Mouse (Mus musculus) macrophage (primary cell): ENCODE results near the gene Abhd17a. TPM values are rescaled to one million over a fixed set of nuclear protein-coding genes. Genes with fewer than 3 reads are reported as not detected.

Experiments
- H3K27ac ChIP-seq: fragments of 350-480 bp; formaldehyde crosslinking; 2 replicates; pipeline ENCODE4 v1.9.0; 2021
- H3K36me3 ChIP-seq: fragments of 350-480 bp; formaldehyde crosslinking; 2 replicates; pipeline ENCODE4 v1.9.0; 2021; ENCODE audit errors: inconsistent target
- H3K4me3 ChIP-seq: fragments of 350-480 bp; formaldehyde crosslinking; 2 replicates; pipeline ENCODE4 v1.9.0; 2021; ENCODE audit errors: inconsistent target
- H3K79me2 ChIP-seq: fragments of 350-480 bp; formaldehyde crosslinking; 2 replicates; pipeline ENCODE4 v1.9.0; 2021; ENCODE audit errors: inconsistent target
- WGBS: methylation state at CpG from one replicate; pipeline ENCODE4 v1.1.7; 2026; ENCODE audit warnings: inconsistent platforms; ENCODE audit not compliant: missing documents; 5-methylcytosine and 5-hydroxymethylcytosine counted together
- polyA plus RNA-seq: library from polyadenylated mRNA; stranded (reverse); fragments of 250-400 nt; gene quantifications from 3 replicates; pipeline ENCODE4 v1.2.4, GENCODE M21; 2018; ENCODE audit warnings: inconsistent platforms

The Abhd17a gene
- polyA plus RNA-seq, 1 experiment from 2014 or later = 11.7 TPM

DNA sequence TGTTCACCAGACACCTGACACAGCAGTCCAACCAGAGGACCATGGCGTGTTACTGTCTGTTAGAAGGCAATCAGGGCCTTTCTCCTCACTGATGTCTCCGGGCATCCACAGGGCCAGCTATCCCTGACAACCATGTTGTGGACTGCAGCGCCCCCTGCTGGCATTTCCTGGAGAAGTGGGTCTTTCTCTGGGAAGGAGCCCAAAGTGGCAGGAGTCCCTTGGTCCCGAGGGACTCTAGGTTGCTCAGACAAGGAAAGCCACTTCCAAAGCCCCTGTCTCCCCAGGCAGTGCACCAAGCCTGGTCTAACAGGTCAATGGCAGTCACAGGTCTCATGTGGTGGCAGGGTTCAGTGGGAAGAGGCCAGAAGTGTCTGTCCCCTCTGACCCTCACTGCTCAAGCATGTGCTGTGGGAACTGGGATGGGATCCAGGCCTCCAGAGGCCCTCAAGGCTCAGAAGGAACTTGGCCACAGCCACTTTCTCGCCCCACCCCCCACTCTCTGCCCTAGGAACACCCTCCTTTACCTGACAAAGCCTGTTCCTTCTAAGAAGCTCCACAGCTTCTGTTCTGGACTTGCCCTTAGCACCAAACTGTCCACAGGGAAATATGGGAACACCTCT, 32.7 kb downstream of the Abhd17a start:
- Histone ChIP-seq H3K27ac (no peak overlapping the region), H3K4me3 (no peak overlapping the region), H3K79me2 (peaks cover 88% of the 10 kb centered on the region), H3K36me3 (no peaks in the 10 kb centered on the region)
- 59% methylated on average over 5 of the region's 5 CpGs for WGBS

GRCm38 (mm10) chr10:80553997-80554396, 36.1 kb downstream of the Abhd17a start:
- Histone ChIP-seq H3K4me3 (no peak overlapping the region), H3K79me2 (peaks cover 86% of the 10 kb centered on the region), H3K36me3 (peaks cover 11% of the 10 kb centered on the region; the same call in 1 of the 2 replicates), H3K27ac (no peak overlapping the region)
- WGBS = 90% methylated on average over 5 of the region's 6 CpGs

GRCm38 (mm10) chr10:80553575-80553974, 36.6 kb downstream of the Abhd17a start:
- Histone ChIP-seq H3K36me3 (peaks cover 11% of the 10 kb centered on the region; the same call in 1 of the 2 replicates), H3K4me3 (no peak overlapping the region), H3K79me2 (peaks cover 82% of the 10 kb centered on the region), H3K27ac (no peak overlapping the region)
- WGBS = 80% methylated on average over 8 of the region's 8 CpGs

- H3K4me3 ChIP-seq = no peak overlapping the region
- H3K79me2 ChIP-seq = peaks cover 70% of the 10 kb centered on the region
- WGBS = 89% methylated on average over 9 of the region's 9 CpGs
- H3K27ac ChIP-seq = no peak overlapping the region
- H3K36me3 ChIP-seq = peaks cover 13% of the 10 kb centered on the region
Measured at GRCm38 (mm10) chr10:80552364-80552763, 37.8 kb downstream of the Abhd17a start.

DNA sequence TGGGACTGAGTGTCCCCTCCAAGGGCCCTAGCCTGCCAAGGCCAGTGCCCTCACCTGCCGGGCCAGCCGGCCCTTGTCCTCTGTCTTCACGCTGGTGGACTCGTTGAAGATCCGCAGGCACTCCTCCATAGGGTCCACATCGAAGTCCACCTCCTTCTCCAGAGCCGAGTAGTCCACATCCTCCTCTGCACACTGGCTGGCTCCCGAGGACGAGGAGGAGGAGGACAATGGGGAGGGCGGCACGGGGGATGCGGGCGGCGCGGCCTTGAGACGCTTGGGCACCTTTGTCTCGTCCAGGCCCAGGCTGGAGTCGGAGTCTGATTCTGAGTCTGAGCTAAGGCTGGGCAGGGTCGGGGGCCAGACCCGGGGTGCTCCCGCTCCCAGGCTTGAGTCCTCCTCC, 40.9 kb downstream of the Abhd17a start:
- H3K36me3 ChIP-seq = peaks cover 39% of the 10 kb centered on the region
- H3K79me2 ChIP-seq = peaks cover 39% of the 10 kb centered on the region
- H3K27ac ChIP-seq = no peak overlapping the region
- WGBS = 94% methylated on average over 21 of the region's 21 CpGs
- no peak overlapping the region for H3K4me3 ChIP-seq

- Histone ChIP-seq H3K79me2 (peaks cover 31% of the 10 kb centered on the region), H3K4me3 (no peak overlapping the region), H3K27ac (no peak overlapping the region), H3K36me3 (peaks cover 46% of the 10 kb centered on the region)
- 82% methylated on average over 10 of the region's 10 CpGs for WGBS
Measured at GRCm38 (mm10) chr10:80548428-80549006, 41.6 kb downstream of the Abhd17a start.

DNA sequence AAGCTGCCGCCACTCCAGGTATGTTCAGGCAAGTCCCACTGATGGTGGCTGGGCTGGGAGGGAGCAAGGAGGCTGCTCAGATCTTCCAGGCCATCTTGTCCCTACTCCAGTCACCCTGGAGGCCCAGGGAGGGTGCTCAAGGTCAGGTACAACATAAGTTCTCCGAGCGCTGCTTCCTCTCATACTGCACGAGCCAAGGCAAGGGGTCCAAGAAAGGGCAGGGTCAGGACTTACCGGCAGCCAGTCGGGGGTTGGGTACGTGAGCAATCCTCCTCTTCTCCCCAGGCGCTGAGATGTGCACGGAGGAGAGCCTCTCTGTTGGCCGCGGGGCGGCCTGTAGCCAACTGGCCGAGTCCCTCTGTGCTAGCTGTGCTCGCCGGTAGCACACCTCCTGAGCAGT, 42.6 kb downstream of the Abhd17a start:
- peaks cover 56% of the 10 kb centered on the region for H3K36me3 ChIP-seq
- H3K79me2 ChIP-seq = peaks cover 21% of the 10 kb centered on the region
- WGBS = 96% methylated on average over 15 of the region's 15 CpGs
- no peak overlapping the region for H3K27ac ChIP-seq
- no peak overlapping the region for H3K4me3 ChIP-seq

GRCm38 (mm10) chr10:80546945-80547344, 43.2 kb downstream of the Abhd17a start:
- no peak overlapping the region for H3K4me3 ChIP-seq
- no peak overlapping the region for H3K27ac ChIP-seq
- peaks cover 62% of the 10 kb centered on the region for H3K36me3 ChIP-seq
- peaks cover 15% of the 10 kb centered on the region for H3K79me2 ChIP-seq
- 88% methylated on average over 4 of the region's 4 CpGs for WGBS

DNA sequence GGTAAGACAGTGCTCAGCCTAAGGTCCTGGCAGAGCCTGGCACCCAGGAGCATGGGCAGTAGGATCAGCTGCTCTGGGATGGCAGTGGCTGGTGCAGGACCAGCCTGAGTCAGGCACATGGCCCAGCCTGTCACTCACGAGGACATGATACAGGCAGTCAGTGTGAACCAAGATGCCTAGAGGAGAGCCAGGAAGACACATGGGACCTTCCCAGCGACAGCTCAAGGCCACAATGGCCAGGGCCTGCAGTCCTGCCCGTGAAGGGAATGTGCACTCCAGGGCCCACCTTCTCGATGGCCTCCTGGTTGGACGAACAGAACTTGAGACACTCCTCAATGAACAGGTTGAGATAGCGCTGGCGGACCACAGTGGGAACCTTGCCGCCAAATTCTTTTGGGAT, 44.6 kb downstream of the Abhd17a start:
- Histone ChIP-seq H3K27ac (no peak overlapping the region), H3K79me2 (peaks cover 2% of the 10 kb centered on the region; the same call in 1 of the 2 replicates), H3K36me3 (peaks cover 67% of the 10 kb centered on the region), H3K4me3 (no peak overlapping the region)
- 92% methylated on average over 8 of the region's 8 CpGs for WGBS

GRCm38 (mm10) chr10:80543873-80544272, 46.3 kb downstream of the Abhd17a start:
- Histone ChIP-seq H3K27ac (no peak overlapping the region), H3K36me3 (peaks cover 56% of the 10 kb centered on the region), H3K4me3 (no peak overlapping the region), H3K79me2 (no peaks in the 10 kb centered on the region)
- 95% methylated on average over 14 of the region's 14 CpGs for WGBS

- 54% methylated on average over 4 of the region's 5 CpGs for WGBS
- H3K27ac ChIP-seq = no peak overlapping the region
- no peaks in the 10 kb centered on the region for H3K79me2 ChIP-seq
- peaks cover 31% of the 10 kb centered on the region for H3K36me3 ChIP-seq
- no peak overlapping the region for H3K4me3 ChIP-seq
Measured at GRCm38 (mm10) chr10:80539493-80539892, 50.6 kb downstream of the Abhd17a start.

- Histone ChIP-seq H3K79me2 (no peaks in the 10 kb centered on the region), H3K27ac (no peak within 1 kb of the TSS), H3K36me3 (peaks cover 25% of the 10 kb centered on the region), H3K4me3 (no peak within 1 kb of the TSS)
- 6% methylated on average over 30 of the region's 30 CpGs for WGBS
Measured at GRCm38 (mm10) chr10:80538710-80539394, 51.3 kb downstream of the Abhd17a start, which contains the start of gene Atp8b3. TSS of gene Atp8b3 (minus strand) at chr10:80539124.

DNA sequence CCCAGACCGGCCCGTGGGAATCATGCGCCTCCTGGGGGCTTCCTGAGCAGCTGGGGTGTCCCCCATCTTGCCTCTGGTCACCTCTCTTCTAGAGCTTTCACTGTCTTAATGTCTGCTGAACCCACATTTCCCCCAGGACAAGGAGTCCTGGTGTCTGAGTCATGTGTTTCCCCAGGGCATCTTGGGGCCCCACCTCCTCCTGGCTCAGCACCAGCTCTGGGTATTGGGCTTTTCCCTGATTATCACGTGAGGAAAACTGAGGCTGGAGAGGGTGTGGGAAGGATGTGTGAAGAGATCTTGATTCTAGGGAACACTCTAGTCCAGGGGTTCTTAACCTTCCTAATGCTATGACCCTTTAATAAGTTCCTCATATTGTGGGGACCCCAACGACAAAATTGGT, 52.0 kb downstream of the Abhd17a start:
- Histone ChIP-seq H3K79me2 (no peaks in the 10 kb centered on the region), H3K4me3 (no peak overlapping the region), H3K27ac (no peak overlapping the region), H3K36me3 (peaks cover 18% of the 10 kb centered on the region)
- WGBS = 45% methylated on average over 5 of the region's 5 CpGs

DNA sequence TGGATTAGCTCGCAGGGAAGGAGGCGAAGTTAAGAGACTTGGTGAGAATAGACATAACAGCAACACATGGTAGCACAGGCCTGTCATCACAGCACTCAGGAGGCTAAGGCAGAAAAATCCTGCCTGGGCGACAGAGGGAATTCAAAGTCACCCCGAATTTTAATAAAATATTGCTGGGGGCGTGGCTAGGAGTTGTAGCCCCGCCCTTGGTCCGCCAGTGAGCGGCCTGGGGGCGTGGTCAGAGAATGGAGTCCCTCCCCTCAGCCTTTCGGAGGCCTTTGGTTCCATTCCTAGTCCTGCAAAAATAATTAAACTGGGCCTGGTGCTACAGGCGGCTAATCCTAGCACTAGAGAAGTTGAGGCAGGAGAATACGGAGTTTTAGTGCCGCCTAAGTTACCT, 54.4 kb downstream of the Abhd17a start:
- 40% methylated on average over 13 of the region's 13 CpGs for WGBS
- Histone ChIP-seq H3K4me3 (no peak overlapping the region), H3K27ac (no peak overlapping the region), H3K36me3 (no peaks in the 10 kb centered on the region), H3K79me2 (no peaks in the 10 kb centered on the region)

DNA sequence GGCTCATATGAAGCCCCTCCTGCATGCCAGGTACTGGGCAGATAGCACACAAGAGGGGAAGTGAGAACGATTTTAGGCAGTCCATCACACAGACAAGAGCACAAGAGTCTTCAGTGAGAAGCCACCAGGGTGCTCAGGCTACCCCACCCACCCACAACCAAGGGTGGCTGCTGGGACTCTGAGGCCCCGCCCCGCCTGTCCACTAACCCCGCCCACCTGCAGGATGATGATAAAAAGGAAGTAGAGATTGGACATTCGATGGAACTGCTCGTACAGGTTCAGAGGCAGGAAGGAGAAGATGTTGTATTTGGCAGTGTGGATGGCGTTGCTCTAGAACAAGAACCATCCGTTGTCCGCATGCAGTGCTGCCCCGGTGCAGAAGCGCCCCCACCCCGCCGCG, 55.1 kb downstream of the Abhd17a start:
- H3K27ac ChIP-seq = no peak overlapping the region
- no peaks in the 10 kb centered on the region for H3K79me2 ChIP-seq
- no peaks in the 10 kb centered on the region for H3K36me3 ChIP-seq
- 4% methylated on average over 14 of the region's 14 CpGs for WGBS
- H3K4me3 ChIP-seq = no peak overlapping the region
